Mouse (Mus musculus): ENCODE results near the gene Snf8. TPM values are rescaled to one million over a fixed set of nuclear protein-coding genes. Genes with fewer than 3 reads are reported as not detected.

The Snf8 gene
- polyA plus RNA-seq, 1 experiment from 2014 or later = 91.4 TPM

- ATAC-seq (ENCODE audit: borderline replicate concordance, extremely low read depth, low FRiP score, low TSS enrichment) = no peak
- WGBS = 73% methylated on average over 2 of the region's 2 CpGs
- H3K9ac ChIP-seq = no peak overlapping the region
- H3K36me3 ChIP-seq = no peaks in the 10 kb centered on the region
- 0 out of 2 replicates have a peak, but pooled peaks cover 10% of the 10 kb centered on the region for H3K27me3 ChIP-seq
- H3K9me3 ChIP-seq = no peaks in the 10 kb centered on the region
- peaks cover 17% of the 10 kb centered on the region for H3K4me1 ChIP-seq
- H3K27ac ChIP-seq = no peak overlapping the region
- H3K4me2 ChIP-seq = no peak overlapping the region
- H3K4me3 ChIP-seq = no peak overlapping the region
Observed at GRCm38 (mm10) chr11:96031701-96032100, 3.0 kb upstream of the Snf8 start.

- Histone ChIP-seq H3K9me3 (no peaks in the 10 kb centered on the region), H3K9ac (no peak overlapping the region), H3K4me2 (no peak overlapping the region), H3K4me3 (no peak overlapping the region), H3K4me1 (peaks cover 17% of the 10 kb centered on the region), H3K27ac (no peak overlapping the region), H3K27me3 (0 out of 2 replicates have a peak, but pooled peaks cover 10% of the 10 kb centered on the region), H3K36me3 (0 out of 2 replicates have a peak, but pooled peaks cover 3% of the 10 kb centered on the region)
- ATAC-seq (ENCODE audit: borderline replicate concordance, extremely low read depth, low FRiP score, low TSS enrichment) = no peak
- WGBS = 96% methylated on average over 3 of the region's 3 CpGs
Observed at GRCm38 (mm10) chr11:96033264-96033663, 1.4 kb upstream of the Snf8 start.

- H3K9ac ChIP-seq = peak overlapping the region; percentile 28; the same call in 1 of the 2 replicates
- ATAC-seq (ENCODE audit: borderline replicate concordance, extremely low read depth, low FRiP score, low TSS enrichment) = no peak
- H3K36me3 ChIP-seq = peaks cover 9% of the 10 kb centered on the region; the same call in 1 of the 2 replicates
- H3K27me3 ChIP-seq = 0 out of 2 replicates have a peak, but pooled peaks cover 7% of the 10 kb centered on the region
- H3K4me1 ChIP-seq = peaks cover 17% of the 10 kb centered on the region
- H3K4me3 ChIP-seq = peak overlapping the region; percentile 87
- 42% methylated on average over 8 of the region's 8 CpGs for WGBS
- peak overlapping the region; percentile 88 for H3K4me2 ChIP-seq
- peak overlapping the region; percentile 38; the same call in 1 of the 2 replicates for H3K27ac ChIP-seq
- H3K9me3 ChIP-seq = no peaks in the 10 kb centered on the region
Observed at GRCm38 (mm10) chr11:96034116-96034515, 569 bp upstream of the Snf8 start.

DNA sequence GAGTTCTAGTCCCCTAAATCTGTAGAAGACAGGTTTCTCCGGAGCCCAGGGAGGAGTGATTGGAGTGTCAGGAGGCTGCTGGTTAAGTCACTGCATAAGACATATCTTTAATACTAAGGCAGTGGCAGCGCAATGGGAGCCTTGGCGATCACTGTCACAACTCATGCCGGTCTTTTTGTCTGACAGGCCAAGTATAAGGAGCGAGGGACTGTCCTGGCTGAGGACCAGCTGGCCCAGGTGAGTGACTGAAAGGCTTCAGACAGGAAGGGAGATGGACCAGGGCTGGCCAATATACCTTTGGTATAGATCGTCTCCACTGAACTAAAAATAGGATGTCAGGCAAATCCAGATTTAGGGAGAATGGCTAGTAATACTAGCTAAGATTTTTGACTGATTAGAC lies 448 bp downstream of the Snf8 start:
- Histone ChIP-seq H3K9me3 (no peaks in the 10 kb centered on the region), H3K4me3 (peak overlapping the region; percentile 87), H3K9ac (peak overlapping the region; percentile 79), H3K36me3 (peaks cover 13% of the 10 kb centered on the region; the same call in 1 of the 2 replicates), H3K4me1 (peaks cover 17% of the 10 kb centered on the region), H3K27me3 (0 out of 2 replicates have a peak, but pooled peaks cover 1% of the 10 kb centered on the region), H3K27ac (no peak overlapping the region), H3K4me2 (peak overlapping the region; percentile 88)
- WGBS = 8% methylated on average over 6 of the region's 6 CpGs
- no peak for ATAC-seq (ENCODE audit: borderline replicate concordance, extremely low read depth, low FRiP score, low TSS enrichment)

GRCm38 (mm10) chr11:96037499-96037898 lies 2.8 kb downstream of the Snf8 start:
- H3K4me3 ChIP-seq = no peak overlapping the region
- no peak overlapping the region for H3K27ac ChIP-seq
- peaks cover 17% of the 10 kb centered on the region; the same call in 1 of the 2 replicates for H3K36me3 ChIP-seq
- peaks cover 17% of the 10 kb centered on the region for H3K4me1 ChIP-seq
- 84% methylated on average over 5 of the region's 5 CpGs for WGBS
- H3K9ac ChIP-seq = no peak overlapping the region
- no peaks in the 10 kb centered on the region for H3K27me3 ChIP-seq
- no peaks in the 10 kb centered on the region for H3K9me3 ChIP-seq
- H3K4me2 ChIP-seq = no peak overlapping the region
- ATAC-seq (ENCODE audit: borderline replicate concordance, extremely low read depth, low FRiP score, low TSS enrichment) = no peak

GRCm38 (mm10) chr11:96038560-96038959 lies 3.9 kb downstream of the Snf8 start:
- H3K27ac ChIP-seq = no peak overlapping the region
- H3K4me2 ChIP-seq = no peak overlapping the region
- WGBS = 86% methylated on average over 1 of the region's 1 CpGs
- H3K9ac ChIP-seq = no peak overlapping the region
- H3K27me3 ChIP-seq = no peaks in the 10 kb centered on the region
- no peak for ATAC-seq (ENCODE audit: borderline replicate concordance, extremely low read depth, low FRiP score, low TSS enrichment)
- H3K4me1 ChIP-seq = peaks cover 17% of the 10 kb centered on the region
- peaks cover 25% of the 10 kb centered on the region; the same call in 1 of the 2 replicates for H3K36me3 ChIP-seq
- H3K4me3 ChIP-seq = no peak overlapping the region
- H3K9me3 ChIP-seq = no peaks in the 10 kb centered on the region

DNA sequence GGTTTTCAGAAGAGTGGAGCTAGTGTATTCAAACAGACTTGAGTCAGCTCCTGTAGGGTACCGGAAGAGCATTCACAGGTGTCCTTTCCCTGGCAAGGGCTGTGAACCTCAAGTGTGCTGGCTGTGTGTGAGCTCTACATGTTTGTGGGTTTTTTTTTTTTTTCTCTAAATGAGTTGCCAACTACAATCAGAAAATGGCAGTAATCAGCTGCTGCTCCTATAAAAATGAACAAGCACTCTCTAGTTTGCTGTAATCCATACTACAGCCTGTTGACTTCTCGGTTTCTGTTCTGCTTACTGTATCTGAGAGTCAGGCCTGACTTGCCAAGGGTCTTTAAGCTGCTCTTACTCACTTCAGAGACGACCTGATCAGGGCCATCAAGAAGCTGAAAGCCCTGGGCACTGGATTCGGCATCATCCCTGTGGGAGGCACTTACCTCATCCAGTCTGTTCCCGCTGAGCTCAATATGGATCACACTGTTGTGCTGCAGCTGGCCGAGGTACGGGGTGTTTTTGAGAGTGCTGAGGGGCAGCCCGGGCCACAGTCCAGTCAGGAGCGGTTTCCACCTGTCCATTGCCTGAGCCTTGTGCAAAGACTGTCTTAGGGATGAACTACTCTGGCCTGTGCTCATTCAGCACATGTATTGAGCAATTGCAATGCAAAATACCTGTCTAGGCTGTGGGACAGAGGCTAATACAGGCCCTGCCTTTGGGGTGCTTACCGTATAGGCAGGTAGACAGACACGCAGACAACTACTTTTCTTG lies 10.3 kb downstream of the Snf8 start:
- Histone ChIP-seq H3K4me2 (no peak overlapping the region), H3K4me3 (no peak overlapping the region), H3K27ac (no peak overlapping the region), H3K9me3 (no peaks in the 10 kb centered on the region), H3K27me3 (no peaks in the 10 kb centered on the region), H3K36me3 (peaks cover 50% of the 10 kb centered on the region), H3K4me1 (no peaks in the 10 kb centered on the region), H3K9ac (no peak overlapping the region)
- ATAC-seq (ENCODE audit: borderline replicate concordance, extremely low read depth, low FRiP score, low TSS enrichment) = no peak
- 86% methylated on average over 11 of the region's 11 CpGs for WGBS

GRCm38 (mm10) chr11:96046028-96046427 lies 11.3 kb downstream of the Snf8 start:
- Histone ChIP-seq H3K4me1 (no peaks in the 10 kb centered on the region), H3K27me3 (no peaks in the 10 kb centered on the region), H3K27ac (no peak overlapping the region), H3K36me3 (peaks cover 58% of the 10 kb centered on the region), H3K4me2 (no peak overlapping the region), H3K9ac (no peak overlapping the region), H3K4me3 (no peak overlapping the region), H3K9me3 (no peaks in the 10 kb centered on the region)
- no peak for ATAC-seq (ENCODE audit: borderline replicate concordance, extremely low read depth, low FRiP score, low TSS enrichment)
- WGBS = 82% methylated on average over 8 of the region's 8 CpGs

- ATAC-seq (ENCODE audit: borderline replicate concordance, extremely low read depth, low FRiP score, low TSS enrichment) = no peak
- H3K36me3 ChIP-seq = peaks cover 65% of the 10 kb centered on the region
- H3K4me2 ChIP-seq = no peak overlapping the region
- no peaks in the 10 kb centered on the region for H3K4me1 ChIP-seq
- H3K9me3 ChIP-seq = no peaks in the 10 kb centered on the region
- no peak overlapping the region for H3K4me3 ChIP-seq
- no peak overlapping the region for H3K9ac ChIP-seq
- no peaks in the 10 kb centered on the region for H3K27me3 ChIP-seq
- no peak overlapping the region for H3K27ac ChIP-seq
- 87% methylated on average over 2 of the region's 2 CpGs for WGBS
Observed at GRCm38 (mm10) chr11:96046793-96047192, 12.1 kb downstream of the Snf8 start.

DNA sequence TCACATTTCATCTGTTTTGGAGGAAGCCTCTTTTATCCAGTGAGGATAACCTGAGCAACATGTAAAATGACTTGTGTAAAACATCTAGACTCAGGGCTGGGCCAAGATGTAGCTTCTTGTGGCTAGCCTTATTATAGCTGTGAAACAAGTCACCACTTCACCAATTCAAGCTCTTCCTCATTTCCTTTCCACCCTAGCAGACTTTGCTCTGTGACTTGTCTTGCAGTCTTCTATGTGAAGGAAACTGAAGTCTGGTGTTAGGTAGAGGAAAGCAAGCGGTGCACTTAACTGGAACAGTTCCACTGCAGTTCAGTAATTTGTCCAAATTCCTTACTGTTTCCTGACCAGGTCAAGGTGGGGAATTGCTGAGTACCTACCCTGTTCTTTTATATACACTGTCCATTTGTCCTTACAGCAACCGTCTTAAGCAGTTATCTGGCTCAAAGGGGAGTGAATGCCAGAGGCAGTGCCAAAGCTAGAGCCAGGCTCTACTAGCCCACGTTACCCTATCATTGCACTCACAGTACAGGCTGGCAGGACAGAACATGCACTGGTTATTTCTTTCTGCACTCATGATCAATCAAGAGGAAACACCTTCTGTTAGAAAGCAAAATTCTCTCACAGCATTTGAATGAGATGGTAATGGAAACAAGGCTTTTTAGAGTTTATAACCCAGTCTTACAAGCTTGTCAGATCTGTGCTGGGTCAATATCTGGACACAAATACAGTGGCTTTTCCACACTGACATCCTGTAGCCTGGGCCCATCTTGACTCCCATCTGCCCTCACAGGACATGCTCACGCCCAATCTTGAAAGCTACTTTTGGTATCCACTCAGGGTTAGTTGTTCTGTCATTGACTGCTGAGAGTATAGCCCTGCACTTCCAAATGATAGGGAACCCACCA lies 13.0 kb downstream of the Snf8 start:
- Histone ChIP-seq H3K36me3 (peaks cover 74% of the 10 kb centered on the region), H3K9ac (no peak overlapping the region), H3K9me3 (no peaks in the 10 kb centered on the region), H3K4me3 (no peak overlapping the region), H3K4me2 (no peak overlapping the region), H3K27ac (no peak overlapping the region), H3K4me1 (no peaks in the 10 kb centered on the region), H3K27me3 (no peaks in the 10 kb centered on the region)
- WGBS = 82% methylated on average over 4 of the region's 4 CpGs
- no peak for ATAC-seq (ENCODE audit: borderline replicate concordance, extremely low read depth, low FRiP score, low TSS enrichment)

DNA sequence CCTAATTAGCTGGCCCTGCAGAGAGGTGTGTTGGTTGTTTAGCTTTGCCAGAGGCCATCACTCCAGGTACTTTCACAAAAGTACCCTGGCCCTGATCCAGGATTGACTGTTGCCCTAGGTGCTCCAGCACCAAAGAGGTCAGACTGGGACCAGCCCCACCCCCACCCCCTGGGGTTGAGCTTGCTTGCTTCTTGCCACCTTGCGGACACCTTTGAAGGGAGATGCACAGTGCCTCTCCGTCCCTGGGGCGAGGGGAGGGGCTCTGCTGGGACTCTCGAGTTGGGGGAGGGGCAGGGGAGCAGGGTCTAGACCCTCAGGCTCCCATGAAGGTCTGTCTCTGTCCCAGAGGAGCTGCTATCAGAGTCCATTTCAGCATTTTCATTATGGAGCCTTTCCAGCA lies 15.3 kb downstream of the Snf8 start:
- no peak overlapping the region for H3K27ac ChIP-seq
- no peak overlapping the region for H3K9ac ChIP-seq
- H3K9me3 ChIP-seq = no peaks in the 10 kb centered on the region
- no peak for ATAC-seq (ENCODE audit: borderline replicate concordance, extremely low read depth, low FRiP score, low TSS enrichment)
- 69% methylated on average over 4 of the region's 4 CpGs for WGBS
- no peak overlapping the region for H3K4me3 ChIP-seq
- H3K27me3 ChIP-seq = no peaks in the 10 kb centered on the region
- H3K4me1 ChIP-seq = no peaks in the 10 kb centered on the region
- peaks cover 77% of the 10 kb centered on the region for H3K36me3 ChIP-seq
- no peak overlapping the region for H3K4me2 ChIP-seq

DNA sequence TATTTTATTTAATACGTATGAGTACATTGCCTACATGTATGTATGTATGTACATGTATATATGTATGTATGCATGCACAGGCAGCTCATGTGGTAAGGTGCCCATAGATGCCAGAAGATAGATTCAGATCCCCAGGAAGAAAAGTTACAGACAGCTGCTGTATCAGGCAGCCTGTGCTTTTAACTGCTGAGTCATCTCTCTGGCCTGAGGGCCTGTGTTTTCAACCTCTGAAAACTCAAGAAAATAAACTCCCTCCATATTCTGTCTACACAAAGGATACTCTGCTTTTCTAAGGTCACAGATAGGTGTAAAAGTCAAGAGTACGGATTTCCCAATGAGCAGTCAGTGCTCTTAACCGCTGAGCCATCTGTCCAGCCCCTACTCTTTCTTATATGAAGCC lies 16.2 kb downstream of the Snf8 start:
- 86% methylated on average over 3 of the region's 3 CpGs for WGBS
- Histone ChIP-seq H3K9ac (no peak overlapping the region), H3K4me1 (no peaks in the 10 kb centered on the region), H3K4me3 (no peak overlapping the region), H3K36me3 (peaks cover 84% of the 10 kb centered on the region), H3K4me2 (no peak overlapping the region), H3K9me3 (no peaks in the 10 kb centered on the region), H3K27me3 (no peaks in the 10 kb centered on the region), H3K27ac (no peak overlapping the region)
- no peak for ATAC-seq (ENCODE audit: borderline replicate concordance, extremely low read depth, low FRiP score, low TSS enrichment)
